Mouse (Mus musculus) hematopoietic stem cell, adult 5-6 weeks (primary cell): ENCODE measurements around the gene Amigo2. TPM values are rescaled to one million over a fixed set of nuclear protein-coding genes. Genes with fewer than 3 reads are reported as not detected.

Experiments
- total RNA-seq: library from RNA; stranded (forward); fragments of 172-1452, 232-1000 nt; gene quantifications from 2 replicates; pipeline ENCODE4 v1.2.3, GENCODE M21; 2017

Gene Amigo2
- total RNA-seq, 1 experiment from 2014 or later: 5.9 TPM

Other genes starting within 250 kb of the Amigo2 start
- gene Slc38a4, start 191.3 kb downstream of the Amigo2 start, total RNA-seq: not detected in 2 replicates
- 5.6 and 8.8 TPM in 2 replicates for gene Pced1b, start 180 bp downstream of the Amigo2 start, total RNA-seq